Mouse (Mus musculus) lung, postnatal 10 days (tissue): ENCODE measurements around the gene Foxk1.

Experiments used
- DNase-seq: peaks from one replicate; pipeline ENCODE4 v3.0.0; 2021

Gene Foxk1

GRCm38 (mm10) chr5:142391691-142392090, 9.6 kb upstream of the Foxk1 start:
- DNase-seq = no peak

- no peak for DNase-seq
Observed at GRCm38 (mm10) chr5:142394602-142395252, 6.6 kb upstream of the Foxk1 start.

GRCm38 (mm10) chr5:142395909-142396308, 5.4 kb upstream of the Foxk1 start:
- DNase-seq = no peak

DNA sequence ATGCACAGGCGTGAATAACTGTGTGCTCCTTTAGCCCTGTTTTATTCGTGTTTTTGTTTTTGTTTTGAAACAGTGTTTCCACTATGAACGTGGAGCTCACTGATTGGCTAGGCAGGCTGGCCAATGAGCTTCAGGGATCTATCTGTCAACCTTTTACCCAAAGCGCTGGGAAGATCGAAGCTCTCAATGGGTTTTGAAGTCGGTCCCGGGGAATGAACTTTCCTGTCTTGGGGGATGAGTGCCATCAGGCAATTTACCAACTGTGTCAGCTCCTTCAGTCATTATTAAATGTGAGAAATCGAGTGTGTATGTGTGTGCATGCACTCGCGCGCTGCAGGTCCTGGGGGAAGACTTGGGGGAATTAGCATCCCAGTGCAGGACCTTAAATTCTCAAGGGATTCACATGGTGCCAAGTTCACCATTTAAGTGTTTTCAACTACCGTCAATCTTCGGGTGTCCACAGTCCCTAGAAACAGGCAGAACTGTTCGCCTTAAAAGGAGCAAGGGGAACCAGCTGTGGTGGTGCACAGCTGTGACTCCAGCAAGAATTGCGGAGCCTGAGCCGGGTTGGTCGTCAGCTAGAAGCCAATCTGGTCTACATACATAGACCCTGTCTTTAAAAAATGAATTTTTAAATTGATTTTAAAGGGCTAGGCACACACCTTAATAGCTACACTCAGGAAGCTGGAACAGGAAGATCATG, 965 bp upstream of the Foxk1 start:
- peak; percentile 34 for DNase-seq

- peak; percentile 50 for DNase-seq
Observed at GRCm38 (mm10) chr5:142401641-142402625, 636 bp downstream of the Foxk1 start.

DNA sequence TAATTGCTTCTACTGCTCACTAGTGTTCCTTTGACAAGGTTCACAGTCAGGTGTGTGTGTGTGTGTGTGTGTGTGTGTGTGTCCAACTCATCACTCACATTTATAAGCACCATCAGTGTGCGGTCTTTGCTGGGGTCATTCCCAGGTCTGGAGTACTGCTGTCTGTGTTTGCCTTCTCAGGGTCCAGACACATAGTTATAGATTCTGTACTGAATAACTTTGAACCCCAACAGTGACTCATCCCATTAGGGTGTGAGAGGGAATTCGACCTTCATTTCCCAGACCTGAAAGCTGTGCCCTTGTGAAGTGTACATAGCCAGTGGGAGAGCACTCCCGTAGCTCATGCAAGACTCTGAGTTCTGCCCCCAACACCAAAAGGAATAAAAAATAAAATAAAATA, 2.4 kb downstream of the Foxk1 start:
- no peak for DNase-seq

DNA sequence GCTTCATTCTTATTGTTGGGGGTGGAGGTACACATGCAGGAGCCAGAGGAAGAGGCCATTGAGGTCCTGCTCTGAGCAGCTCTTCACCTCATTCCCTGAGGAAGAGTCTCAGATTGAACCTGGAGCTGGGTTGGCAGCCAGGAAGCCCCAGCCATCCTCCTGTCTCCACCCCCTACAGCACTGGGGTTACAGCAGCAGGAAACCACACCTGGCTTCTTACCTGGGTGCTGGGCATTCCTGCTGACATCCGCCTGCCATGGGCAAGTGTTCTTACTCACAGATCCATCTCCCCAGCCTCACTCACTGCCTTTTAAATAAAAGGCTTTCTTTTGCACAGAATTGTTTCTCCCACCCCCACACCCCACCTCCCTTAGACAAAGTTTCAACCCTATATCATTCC, 3.0 kb downstream of the Foxk1 start:
- DNase-seq = no peak

GRCm38 (mm10) chr5:142405426-142405825, 4.1 kb downstream of the Foxk1 start:
- no peak for DNase-seq

DNA sequence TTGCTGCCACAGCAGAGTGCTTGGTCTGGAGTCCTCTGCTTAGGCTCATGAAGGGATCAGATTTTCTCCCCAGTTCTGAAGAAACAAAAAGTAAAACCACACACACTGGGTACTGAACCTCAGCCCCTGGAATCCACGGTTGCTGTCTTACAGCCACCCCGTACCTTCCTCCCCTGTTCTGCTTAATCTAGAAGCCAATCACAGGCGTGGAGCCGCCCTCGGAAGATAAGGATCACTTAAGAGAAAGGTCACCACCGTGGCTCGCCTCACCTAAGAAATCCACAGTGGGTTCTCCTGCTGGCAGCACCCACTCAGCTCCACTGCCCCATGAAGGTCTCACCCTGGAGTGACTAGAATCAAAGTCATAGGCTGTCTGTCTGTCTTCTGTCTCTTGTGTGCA, 5.1 kb downstream of the Foxk1 start:
- DNase-seq = no peak

DNA sequence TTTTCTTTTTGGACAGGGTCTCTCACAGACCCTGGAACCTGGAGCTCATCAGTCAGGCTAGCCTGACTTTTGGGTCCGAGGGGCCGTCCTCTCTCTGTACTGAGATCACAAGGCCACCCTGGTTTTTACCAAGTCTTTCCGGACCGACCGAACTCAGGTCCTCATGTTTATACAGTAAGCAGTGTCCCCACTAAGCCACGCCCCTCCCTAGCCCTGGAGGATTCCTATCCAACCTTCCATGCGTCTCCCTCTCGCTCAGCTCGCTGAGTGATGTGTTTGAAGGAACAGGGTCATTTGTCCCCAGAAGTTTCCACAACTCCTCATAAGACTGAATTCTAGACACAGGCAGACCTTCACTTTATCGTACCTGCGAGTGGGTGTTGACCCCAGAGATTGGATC, 5.6 kb downstream of the Foxk1 start:
- DNase-seq = no peak

DNA sequence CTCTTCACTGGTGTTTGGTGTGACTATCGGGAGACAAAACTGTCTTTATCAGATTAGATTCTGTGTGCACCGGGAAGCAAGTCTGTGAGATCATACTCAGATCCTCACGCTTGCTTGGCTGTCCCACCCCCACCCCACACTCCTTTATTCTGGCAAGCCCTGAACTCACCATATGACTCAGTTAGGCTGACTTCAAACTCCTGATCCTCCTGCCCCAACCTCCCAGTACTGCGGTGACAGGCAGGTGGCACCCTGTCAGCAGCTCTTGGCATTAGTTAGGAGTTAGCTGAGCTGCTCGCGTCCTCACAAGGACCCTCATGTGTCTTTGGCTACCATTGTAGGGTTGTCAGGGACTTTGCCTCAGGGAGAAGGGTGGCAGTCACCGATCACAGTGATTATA, 6.1 kb downstream of the Foxk1 start:
- no peak for DNase-seq

DNA sequence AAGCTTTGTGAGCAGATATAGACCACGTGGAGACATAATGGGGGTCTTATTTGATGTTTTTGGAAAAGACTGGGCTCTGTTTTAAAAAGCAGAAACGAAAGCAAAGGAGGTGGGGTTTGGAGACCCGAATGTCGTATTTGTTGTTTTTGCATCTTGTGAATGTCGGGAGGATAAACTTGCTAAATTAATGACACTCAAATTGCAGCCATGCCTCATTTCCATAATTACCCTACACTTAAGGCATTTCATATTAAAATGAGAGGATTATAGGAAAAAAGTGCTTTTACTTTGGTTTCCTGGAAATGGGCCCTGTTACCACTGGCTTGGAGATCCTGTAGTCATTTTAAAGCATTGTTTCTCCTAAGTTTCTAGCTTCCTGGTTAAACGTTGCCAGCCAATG, 7.9 kb downstream of the Foxk1 start:
- DNase-seq = no peak

- no peak for DNase-seq
Observed at GRCm38 (mm10) chr5:142410348-142410747, 9.1 kb downstream of the Foxk1 start.

GRCm38 (mm10) chr5:142412678-142413385, 11.5 kb downstream of the Foxk1 start:
- DNase-seq = peak; percentile 66

DNA sequence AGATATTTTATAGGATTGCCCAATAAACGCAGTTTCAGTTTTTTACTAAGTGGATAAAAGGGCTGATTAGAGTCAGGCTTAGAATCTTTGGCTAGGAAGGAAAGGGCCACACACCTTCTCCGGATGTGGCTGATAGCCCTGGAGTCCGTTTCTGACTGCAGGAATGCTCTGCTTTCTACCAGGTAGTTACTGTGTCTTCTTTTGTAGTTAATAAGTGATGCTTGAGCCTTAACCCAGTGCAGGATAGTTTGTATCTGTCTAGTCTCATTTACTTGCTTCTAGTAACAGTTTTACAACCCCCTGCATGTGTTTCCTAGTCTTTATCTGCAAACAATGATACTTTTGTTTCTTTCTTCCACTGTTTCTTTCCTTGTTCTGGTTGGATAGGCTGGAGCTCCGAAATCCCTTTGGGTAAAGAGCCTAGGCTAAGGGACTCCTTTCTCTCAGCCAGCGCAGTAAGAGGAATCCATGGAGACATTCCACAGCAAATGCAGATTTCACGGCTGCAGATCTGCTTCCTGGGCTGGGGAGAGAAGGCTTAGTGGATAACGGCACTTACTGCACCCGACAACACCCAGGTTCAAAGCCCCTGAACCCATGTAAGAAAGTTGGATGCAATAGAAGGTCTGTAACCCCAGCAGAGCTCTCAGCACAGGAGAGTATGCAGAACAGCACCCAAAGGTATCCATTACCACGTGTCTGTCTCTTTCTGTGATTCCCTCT, 12.6 kb downstream of the Foxk1 start:
- no peak for DNase-seq

DNA sequence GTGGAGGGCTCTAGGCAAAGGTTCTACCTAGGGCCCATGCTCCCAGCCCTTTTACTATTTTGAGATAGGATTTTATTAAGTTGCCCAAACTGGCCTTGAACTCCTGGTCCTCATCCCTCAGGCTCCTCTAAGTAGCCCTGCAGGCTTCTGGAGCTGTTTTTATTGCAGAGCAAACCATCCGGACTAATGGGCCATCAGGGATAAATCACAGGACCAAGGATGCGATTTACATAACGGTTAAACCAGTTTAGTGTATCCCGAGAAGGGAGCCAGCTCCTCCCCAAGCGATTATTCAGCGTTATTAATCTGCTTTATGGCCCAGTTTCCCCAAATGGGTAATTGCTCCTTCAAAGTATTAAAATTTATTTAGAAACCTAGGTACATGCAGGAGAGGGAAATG, 14.1 kb downstream of the Foxk1 start:
- DNase-seq = no peak

DNA sequence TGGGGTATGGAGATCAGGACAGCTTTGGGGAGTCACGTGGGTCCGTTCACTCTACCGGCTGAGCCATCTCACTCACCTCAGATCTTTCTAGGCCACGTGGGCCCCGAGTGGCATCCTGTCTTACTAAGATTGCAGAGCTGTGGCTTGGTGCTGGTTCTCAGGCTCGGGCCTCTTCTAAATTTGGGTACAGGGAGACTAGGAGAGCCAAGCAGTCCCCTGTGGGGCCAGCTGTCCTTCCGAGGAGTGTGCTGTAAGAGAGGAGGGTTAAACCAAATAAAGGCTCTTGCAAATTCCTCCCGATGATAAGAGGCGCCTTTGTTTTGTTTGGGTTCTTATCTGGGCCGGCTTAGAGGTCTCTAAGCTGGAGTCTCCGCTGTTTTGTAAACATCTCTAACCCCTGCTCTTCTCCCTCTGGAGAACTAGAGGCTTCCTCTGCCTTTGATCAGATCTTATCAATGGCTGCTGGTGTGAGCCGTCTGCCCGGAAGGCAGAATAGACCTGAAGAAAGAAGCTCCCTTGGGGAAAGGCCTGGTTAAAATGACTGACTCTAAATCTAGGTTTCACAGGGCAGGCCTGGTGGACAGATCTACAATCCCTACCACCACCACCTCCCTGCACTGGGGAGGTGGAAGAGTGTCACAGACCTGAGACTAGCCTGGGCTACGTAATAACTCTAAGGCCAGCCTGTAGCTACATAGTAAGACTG, 14.9 kb downstream of the Foxk1 start:
- DNase-seq = no peak

- no peak for DNase-seq
Observed at GRCm38 (mm10) chr5:142417104-142417503, 15.8 kb downstream of the Foxk1 start.

DNA sequence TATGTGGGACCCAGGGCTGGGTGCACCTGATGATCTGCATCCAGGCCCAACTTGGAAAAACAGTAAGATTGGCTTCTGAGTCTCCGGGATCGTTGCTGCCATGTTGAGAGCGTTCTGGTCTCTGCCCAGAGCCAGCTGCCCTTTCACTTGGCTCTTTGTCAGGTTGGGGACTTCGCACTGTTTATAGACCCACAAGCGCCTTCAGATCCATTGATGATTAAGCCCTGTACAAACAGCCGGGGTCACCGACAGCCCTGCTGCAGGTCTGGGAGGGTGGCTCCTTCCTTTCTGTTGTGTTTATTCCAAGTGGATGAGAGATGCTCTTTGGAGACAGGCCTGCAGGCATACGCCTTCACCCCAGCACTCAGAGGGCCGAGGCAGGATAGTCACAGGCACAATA, 16.6 kb downstream of the Foxk1 start:
- DNase-seq = no peak

- DNase-seq = no peak
Observed at GRCm38 (mm10) chr5:142418419-142418818, 17.1 kb downstream of the Foxk1 start.

- no peak for DNase-seq
Observed at GRCm38 (mm10) chr5:142420317-142420716, 19.0 kb downstream of the Foxk1 start.

GRCm38 (mm10) chr5:142420920-142421319, 19.6 kb downstream of the Foxk1 start:
- DNase-seq = no peak
